In genomic region chr1:161680558-161680957, GRCm38 (mm10) we compare ENCODE assay signal across 13 mouse cellular contexts.
"Had no signal": no experiment of that assay in that cellular context is flagged by ENCODE, and none has a peak within 500 bp of the region (broad histone marks: within the 10 kb centered on the region; RNA-seq: fewer than 3 reads in every experiment).

No protein-coding gene starts in this region.

- H3K4me3 ChIP-seq: left cerebral cortex, adult 2 months; liver, embryonic 13.5 days; midbrain, embryonic 13.5 days; stomach, embryonic 15.5 days had no signal

- H3K4me2 ChIP-seq: liver, embryonic 13.5 days; midbrain, embryonic 13.5 days; stomach, embryonic 15.5 days had no signal

- H3K9ac ChIP-seq: liver, embryonic 13.5 days; liver, postnatal 0 days; midbrain, embryonic 13.5 days; stomach, embryonic 15.5 days had no signal

- H3K4me1 ChIP-seq: liver, embryonic 13.5 days; midbrain, embryonic 13.5 days; stomach, embryonic 15.5 days had no signal

- H3K27me3 ChIP-seq: liver, embryonic 13.5 days; midbrain, embryonic 13.5 days; stomach, embryonic 15.5 days had no signal

- H3K36me3 ChIP-seq: liver, embryonic 13.5 days; midbrain, embryonic 13.5 days; stomach, embryonic 15.5 days had no signal

- H3K27ac ChIP-seq: left cerebral cortex, adult 2 months; liver, embryonic 13.5 days; midbrain, embryonic 13.5 days; stomach, embryonic 15.5 days had no signal

- ATAC-seq: liver, postnatal 0 days; lung, postnatal 0 days; midbrain, embryonic 13.5 days had no signal

- H3K9me3 ChIP-seq: liver, embryonic 13.5 days; midbrain, embryonic 13.5 days; stomach, embryonic 15.5 days had no signal

- DNase-seq: kidney, adult 18-20 months; kidney, postnatal 14 days; liver; liver, embryonic 13.5 days; liver, postnatal 0 days; lung, postnatal 36 days; right cerebral cortex, postnatal 14 days; thymus, adult 2 months; thymus, postnatal 25 days had no signal
